Mouse (Mus musculus) small intestine, adult 2 months (tissue): ENCODE measurements around the gene Oat. TPM values are rescaled to one million over a fixed set of nuclear protein-coding genes. Genes with fewer than 3 reads are reported as not detected.

Source experiments
- H3K27ac ChIP-seq: fragments of 200-500 bp; 2 replicates; pipeline ENCODE4 v1.5.1; 2012; ENCODE audit warnings: low read depth, low read length, control low read depth, inconsistent platforms; ENCODE audit not compliant: insufficient read depth
- H3K27me3 ChIP-seq: fragments of 200-500 bp; 2 replicates; pipeline ENCODE4 v1.6.1; 2012; ENCODE audit warnings: mild to moderate bottlenecking, moderate library complexity, low read length, inconsistent platforms; ENCODE audit not compliant: control insufficient read depth, insufficient read depth
- H3K36me3 ChIP-seq: fragments of 200-500 bp; 2 replicates; pipeline ENCODE4 v1.6.1; 2012; ENCODE audit warnings: mild to moderate bottlenecking, low read length, control low read depth, inconsistent platforms; ENCODE audit not compliant: control insufficient read depth, insufficient read depth
- H3K4me1 ChIP-seq: fragments of 200-500 bp; 2 replicates; pipeline ENCODE4 v1.6.1; 2012; ENCODE audit warnings: low read length, inconsistent platforms, mixed read lengths; ENCODE audit not compliant: control insufficient read depth, insufficient read depth, insufficient read length
- H3K4me3 ChIP-seq: fragments of 200-500 bp; 2 replicates; pipeline ENCODE4 v1.5.1; 2012; ENCODE audit warnings: low read depth, mild to moderate bottlenecking, control low read depth, inconsistent platforms, low read length, moderate library complexity
- CTCF ChIP-seq: fragments of 200-500 bp; IDR thresholded peaks from 2 replicates; pipeline ENCODE4 v1.5.1; 2012; ENCODE audit warnings: low read depth, mild to moderate bottlenecking, control low read depth, inconsistent platforms, low read length, moderate library complexity, mixed read lengths; ENCODE audit not compliant: insufficient replicate concordance, insufficient read length; ENCODE audit errors: extremely low read depth
- POLR2A ChIP-seq: fragments of 200-500 bp; IDR thresholded peaks from 2 replicates; pipeline ENCODE4 v1.6.1; 2012; ENCODE audit warnings: low read depth, mild to moderate bottlenecking, control low read depth, inconsistent platforms, low read length, moderate library complexity
- WGBS: fragments of 180-500 bp; shearing (Covaris S2); methylation state at CpG from one replicate; pipeline ENCODE4 v1.1.7; 2018; 5-methylcytosine and 5-hydroxymethylcytosine counted together
- polyA plus RNA-seq: library from polyadenylated mRNA; depleted of rRNA; stranded (reverse); fragments of >200 nt; gene quantifications from 2 replicates; pipeline ENCODE4 v1.2.3, GENCODE M21; 2012; rRNA removed

Gene Oat
- polyA plus RNA-seq, 1 experiment, result 251 TPM

GRCm38 (mm10) chr7:132542427-132542826 is 33.8 kb downstream of the Oat start:
- Histone ChIP-seq H3K27me3 (no peaks in the 10 kb centered on the region), H3K36me3 (no peaks in the 10 kb centered on the region), H3K4me1 (no peaks in the 10 kb centered on the region), H3K4me3 (no peak overlapping the region), H3K27ac (no peak overlapping the region)
- 45% methylated on average over 4 of the region's 4 CpGs for WGBS
- TF ChIP-seq CTCF (no peak), POLR2A (no peak)

GRCm38 (mm10) chr7:132541566-132541965 is 34.6 kb downstream of the Oat start:
- no peaks in the 10 kb centered on the region for H3K27me3 ChIP-seq
- TF ChIP-seq CTCF (no peak), POLR2A (no peak)
- H3K4me3 ChIP-seq, result no peak overlapping the region
- no peaks in the 10 kb centered on the region for H3K36me3 ChIP-seq
- WGBS, result 41% methylated on average over 3 of the region's 3 CpGs
- H3K4me1 ChIP-seq, result no peaks in the 10 kb centered on the region
- no peak overlapping the region for H3K27ac ChIP-seq

GRCm38 (mm10) chr7:132540597-132540996 is 35.6 kb downstream of the Oat start:
- Histone ChIP-seq H3K27me3 (no peaks in the 10 kb centered on the region), H3K27ac (no peak overlapping the region), H3K36me3 (no peaks in the 10 kb centered on the region), H3K4me3 (no peak overlapping the region), H3K4me1 (no peaks in the 10 kb centered on the region)
- 79% methylated on average over 4 of the region's 4 CpGs for WGBS
- TF ChIP-seq CTCF (no peak), POLR2A (no peak)

- no peaks in the 10 kb centered on the region for H3K4me1 ChIP-seq
- no peak for TF ChIP-seq POLR2A
- TF ChIP-seq CTCF, result no peak
- no peaks in the 10 kb centered on the region for H3K27me3 ChIP-seq
- 78% methylated on average over 3 of the region's 3 CpGs for whole genome bisulfite sequencing
- H3K4me3 ChIP-seq, result no peak overlapping the region
- H3K27ac ChIP-seq, result no peak overlapping the region
- H3K36me3 ChIP-seq, result no peaks in the 10 kb centered on the region
Observed at GRCm38 (mm10) chr7:132529206-132529605, 47.0 kb downstream of the Oat start.

- Histone ChIP-seq H3K4me3 (no peak overlapping the region), H3K27me3 (no peaks in the 10 kb centered on the region), H3K36me3 (no peaks in the 10 kb centered on the region), H3K4me1 (no peaks in the 10 kb centered on the region; the same call in 1 of the 2 replicates), H3K27ac (no peak overlapping the region)
- 32% methylated on average over 7 of the region's 7 CpGs for WGBS
- TF ChIP-seq CTCF, result no peak
- no peak for TF ChIP-seq POLR2A
Observed at GRCm38 (mm10) chr7:132513419-132513982, 62.7 kb downstream of the Oat start.

GRCm38 (mm10) chr7:132509110-132509509 is 67.1 kb downstream of the Oat start:
- Histone ChIP-seq H3K36me3 (no peaks in the 10 kb centered on the region), H3K4me1 (no peaks in the 10 kb centered on the region; the same call in 1 of the 2 replicates), H3K27ac (no peak overlapping the region), H3K4me3 (no peak overlapping the region), H3K27me3 (no peaks in the 10 kb centered on the region)
- TF ChIP-seq POLR2A (no peak), CTCF (no peak)
- WGBS, result 56% methylated on average over 2 of the region's 2 CpGs

Other genes starting within 250 kb of the Oat start
- gene Nkx1-2, start 23.2 kb upstream of the Oat start, polyA plus RNA-seq, result 0.04 and 0.24 TPM in 2 replicates
- gene Lhpp, start 34.2 kb upstream of the Oat start, polyA plus RNA-seq, result 8.2 and 36.1 TPM in 2 replicates
- gene Fam53b, start 237.5 kb upstream of the Oat start, polyA plus RNA-seq, result 24.6 and 55.7 TPM in 2 replicates